Mouse (Mus musculus): ENCODE data around the gene Zfp280b.

Zfp280b gene

GRCm38 (mm10) chr10:76032402-76033118, at the start of gene Zfp280b:
TSS of gene Zfp280b (plus strand) at chr10:76032650.
- ChIA-PET CTCF (interaction anchor here in 3 of 4 experiments (0.5 to 1.8 kb wide), 12 partner anchors 9 to 701 kb away, joined by 3 to 12 read pairs (median 4); no protein-coding TSS in a partner anchor), POLR2A (interaction anchor here (0.5 to 4.2 kb wide), 43 partner anchors 8 to 929 kb away, joined by 3 to 48 read pairs (median 3); partner anchors contain the start of genes Chchd10 (in 1 of the 4), Gstt2 (in 1 of the 4), Pcbp3 (in 1 of the 4) and Prmt2 (in 1 of the 4))

GRCm38 (mm10) chr10:75990430-75991042, 41.9 kb upstream of the Zfp280b start:
- ChIA-PET POLR2A (interaction anchor here in 1 of 4 experiments (0.7 kb wide), 1 partner anchor 13 kb away, joined by 3 read pairs; no protein-coding TSS in a partner anchor), CTCF (interaction anchor here in 1 of 4 experiments (0.8 kb wide), 1 partner anchor 17 kb away, joined by 3 read pairs; no protein-coding TSS in a partner anchor)

- CTCF ChIA-PET: interaction anchor here in 3 of 4 experiments (0.6 to 1.5 kb wide), 6 partner anchors 9 to 1198 kb away, joined by 3 to 5 read pairs (median 3); no protein-coding TSS in a partner anchor
- POLR2A ChIA-PET: interaction anchor here (0.5 to 1.4 kb wide), 15 partner anchors 9 to 199 kb away, joined by 3 to 4 read pairs (median 3); partner anchors contain the start of gene Gstt2 (in 1 of the 4)
Observed at GRCm38 (mm10) chr10:75993616-75994240, 38.7 kb upstream of the Zfp280b start.

GRCm38 (mm10) chr10:75994531-75995210, 37.8 kb upstream of the Zfp280b start:
- POLR2A ChIA-PET: interaction anchor here in 3 of 4 experiments (0.7 to 1.4 kb wide), 7 partner anchors 8 to 157 kb away, joined by 3 to 4 read pairs (median 3); partner anchors contain the start of gene Gstt2 (in 1 of the 3)
- CTCF ChIA-PET: interaction anchor here in 3 of 4 experiments (0.6 to 1.4 kb wide), 4 partner anchors 8 to 1197 kb away, joined by 3 to 5 read pairs (median 4); no protein-coding TSS in a partner anchor

GRCm38 (mm10) chr10:75995463-75995862, 37.0 kb upstream of the Zfp280b start:
- POLR2A ChIA-PET: interaction anchor here in 1 of 4 experiments (0.6 to 1.1 kb wide), 2 partner anchors 8 to 72 kb away, joined by 3 read pairs; no protein-coding TSS in a partner anchor
- CTCF ChIA-PET: interaction anchor here in 1 of 4 experiments (0.7 kb wide), 1 partner anchor 207 kb away, joined by 3 read pairs; no protein-coding TSS in a partner anchor

- ChIA-PET POLR2A (interaction anchor here in 2 of 4 experiments (0.5 to 0.6 kb wide), 4 partner anchors 28 to 93 kb away, joined by 3 to 6 read pairs (median 3); no protein-coding TSS in a partner anchor), CTCF (interaction anchor here in 1 of 4 experiments (0.7 kb wide), 1 partner anchor 206 kb away, joined by 3 read pairs; no protein-coding TSS in a partner anchor)
Observed at GRCm38 (mm10) chr10:75996315-75996714, 36.1 kb upstream of the Zfp280b start.

- POLR2A ChIA-PET: interaction anchor here (0.6 to 1.4 kb wide), 10 partner anchors 12 to 371 kb away, joined by 3 to 6 read pairs (median 4); partner anchors contain the start of genes Mmp11 (in 1 of the 4) and Zfp280b (in 1 of the 4)
Observed at GRCm38 (mm10) chr10:76001160-76001559, 31.3 kb upstream of the Zfp280b start.

GRCm38 (mm10) chr10:76002101-76002521, 30.3 kb upstream of the Zfp280b start:
- ChIA-PET POLR2A (interaction anchor here (0.5 to 3.2 kb wide), 18 partner anchors 8 to 121 kb away, joined by 3 to 25 read pairs (median 3); no protein-coding TSS in a partner anchor), CTCF (interaction anchor here in 3 of 4 experiments (0.5 to 0.7 kb wide), 5 partner anchors 80 to 1088 kb away, joined by 3 to 5 read pairs (median 3); no protein-coding TSS in a partner anchor)

More at GRCm38 (mm10) chr10:76001160-76001559, 31.3 kb upstream of the Zfp280b start:
- CTCF ChIA-PET: interaction anchor here in 1 of 4 experiments (0.6 kb wide), 1 partner anchor 352 kb away, joined by 3 read pairs; no protein-coding TSS in a partner anchor

- ChIA-PET CTCF (interaction anchor here in 2 of 4 experiments (0.6 to 0.8 kb wide), 4 partner anchors 9 to 1087 kb away, joined by 3 to 5 read pairs (median 4); no protein-coding TSS in a partner anchor), POLR2A (interaction anchor here (0.5 to 3.2 kb wide), 18 partner anchors 9 to 238 kb away, joined by 3 to 25 read pairs (median 3); partner anchors contain the start of genes Gm867 (in 1 of the 4) and Zfp280b (in 1 of the 4))
Observed at GRCm38 (mm10) chr10:76002615-76003014, 29.8 kb upstream of the Zfp280b start.

- ChIA-PET POLR2A (interaction anchor here (0.6 to 3.2 kb wide), 16 partner anchors 8 to 238 kb away, joined by 3 to 25 read pairs (median 3); partner anchors contain the start of genes Gm867 (in 1 of the 4) and Zfp280b (in 1 of the 4)), CTCF (interaction anchor here in 1 of 4 experiments (0.8 kb wide), 1 partner anchor 10 kb away, joined by 5 read pairs; no protein-coding TSS in a partner anchor)
Observed at GRCm38 (mm10) chr10:76003221-76003620, 29.2 kb upstream of the Zfp280b start.

- POLR2A ChIA-PET: interaction anchor here in 3 of 4 experiments (0.6 to 3.4 kb wide), 6 partner anchors 13 to 637 kb away, joined by 3 to 14 read pairs (median 3); partner anchors contain the start of genes Mif (in 1 of the 3) and Zfp280b (in 1 of the 3)
- CTCF ChIA-PET: interaction anchor here in 2 of 4 experiments (0.6 to 0.8 kb wide), 2 partner anchors 179 to 1056 kb away, joined by 3 to 4 read pairs; no protein-coding TSS in a partner anchor
Observed at GRCm38 (mm10) chr10:76006385-76006784, 26.1 kb upstream of the Zfp280b start.

GRCm38 (mm10) chr10:76009812-76010211, 22.6 kb upstream of the Zfp280b start:
- ChIA-PET CTCF (interaction anchor here in 3 of 4 experiments (0.6 to 2.1 kb wide), 5 partner anchors 17 to 113 kb away, joined by 3 to 6 read pairs (median 3); no protein-coding TSS in a partner anchor), POLR2A (interaction anchor here in 3 of 4 experiments (0.7 to 1.7 kb wide), 6 partner anchors 14 to 74 kb away, joined by 3 to 9 read pairs (median 4); partner anchors contain the start of gene Mmp11 (in 1 of the 3))

- ChIA-PET POLR2A (interaction anchor here in 1 of 4 experiments (1.1 to 1.5 kb wide), 3 partner anchors 11 to 40 kb away, joined by 3 to 5 read pairs (median 4); no protein-coding TSS in a partner anchor), CTCF (interaction anchor here in 1 of 4 experiments (1.2 kb wide), 1 partner anchor 50 kb away, joined by 3 read pairs; no protein-coding TSS in a partner anchor)
Observed at GRCm38 (mm10) chr10:76012922-76013321, 19.5 kb upstream of the Zfp280b start.

GRCm38 (mm10) chr10:76016886-76017285, 15.6 kb upstream of the Zfp280b start:
- CTCF ChIA-PET: interaction anchor here in 2 of 4 experiments (0.7 to 0.8 kb wide), 2 partner anchors 57 to 244 kb away, joined by 3 read pairs; partner anchors contain the start of gene Ddt (in 1 of the 2)

GRCm38 (mm10) chr10:76021728-76022127, 10.7 kb upstream of the Zfp280b start:
- ChIA-PET CTCF (interaction anchor here in 1 of 4 experiments (0.7 kb wide), 1 partner anchor 610 kb away, joined by 5 read pairs; no protein-coding TSS in a partner anchor), POLR2A (interaction anchor here in 1 of 4 experiments (1.1 kb wide), 1 partner anchor 10 kb away, joined by 3 read pairs; no protein-coding TSS in a partner anchor)

More at GRCm38 (mm10) chr10:76016886-76017285, 15.6 kb upstream of the Zfp280b start:
- POLR2A ChIA-PET: interaction anchor here in 1 of 4 experiments (1.6 kb wide), 1 partner anchor 11 kb away, joined by 10 read pairs; no protein-coding TSS in a partner anchor

GRCm38 (mm10) chr10:76023921-76024320, 8.5 kb upstream of the Zfp280b start:
- ChIA-PET POLR2A (interaction anchor here in 3 of 4 experiments (0.5 to 6.2 kb wide), 36 partner anchors 8 to 320 kb away, joined by 3 to 64 read pairs (median 4); partner anchors contain the start of genes Zfp280b (in 2 of the 3), Cabin1 (in 1 of the 3), Gstt2 (in 1 of the 3) and Mif (in 1 of the 3)), CTCF (interaction anchor here in 2 of 4 experiments (0.6 to 1.2 kb wide), 4 partner anchors 8 to 178 kb away, joined by 3 to 5 read pairs (median 3); no protein-coding TSS in a partner anchor)

Measured in embryonic stem cell, embryonic (primary cell).